Mouse (Mus musculus): ENCODE results near the gene Mtor. TPM values are rescaled to one million over a fixed set of nuclear protein-coding genes. Genes with fewer than 3 reads are reported as not detected.

Mtor gene
- polyA plus RNA-seq, 1 experiment from 2014 or later, result 13.0 TPM

- Histone ChIP-seq H3K4me3 (ENCODE audit: low read depth, low read length) (0 out of 2 replicates have a peak overlapping the region, but pooled peaks have one; percentile 45), H3K4me1 (ENCODE audit: insufficient read depth) (peaks cover 8% of the 10 kb centered on the region; the same call in 1 of the 2 replicates), H3K27me3 (ENCODE audit: insufficient read depth, low read length) (no peaks in the 10 kb centered on the region), H3K9ac (replicated peaks) (no peak overlapping the region), H3K4me2 (ENCODE audit: low read depth, low read length) (peak overlapping the region; percentile 61), H3K9me3 (ENCODE audit: low read length) (no peaks in the 10 kb centered on the region), H3K27ac (ENCODE audit: low read depth) (no peak overlapping the region), H3K36me3 (replicated peaks; ENCODE audit: insufficient read depth, low read length) (peaks cover 4% of the 10 kb centered on the region; the same call in 1 of the 2 replicates)
- DNase-seq (no peak), ATAC-seq (no peak)
- no peak for TF ChIP-seq CTCF (IDR thresholded peaks at IDR 0.05; ENCODE audit: low read depth)
- TF ChIP-seq EP300 (IDR thresholded peaks at IDR 0.05; ENCODE audit: low read depth), result no peak
- 68% methylated on average over 7 of the region's 7 CpGs for WGBS (ENCODE audit: insufficient replicate concordance)
Measured at GRCm38 (mm10) chr4:148604141-148604540, 155.7 kb downstream of the Mtor start.

DNA sequence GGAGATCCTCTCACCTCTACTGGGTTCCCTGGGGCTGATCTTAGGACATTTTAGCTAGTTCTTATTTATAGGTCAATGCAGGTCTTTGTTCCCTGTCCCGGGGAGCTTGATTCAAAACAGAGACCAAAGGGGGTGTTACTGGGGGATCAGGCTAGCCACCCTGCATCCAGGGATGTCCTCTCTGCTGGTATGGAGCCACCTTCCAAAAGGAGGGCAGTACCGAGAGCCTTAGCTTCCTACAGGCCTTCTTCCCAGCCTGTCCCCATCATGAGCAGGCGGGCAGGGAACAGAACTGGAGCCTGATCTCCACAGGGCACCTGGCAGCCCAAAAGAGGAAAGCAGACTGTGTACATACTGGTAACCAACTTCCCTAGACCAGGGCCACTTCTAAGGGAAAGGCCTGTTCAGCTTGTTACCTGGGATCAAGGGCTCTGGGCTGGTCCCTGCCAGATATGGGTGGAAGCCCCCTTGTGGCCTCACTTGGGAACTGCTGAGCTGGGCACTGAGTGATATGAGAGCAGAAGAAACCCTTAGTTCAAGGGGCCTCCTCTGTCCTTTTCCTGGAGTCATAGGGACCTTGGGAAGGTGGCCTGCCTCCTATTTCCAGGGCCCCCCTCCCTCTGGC is 156.2 kb downstream of the Mtor start:
- no peak overlapping the region for H3K27ac ChIP-seq (ENCODE audit: low read depth)
- peaks cover 4% of the 10 kb centered on the region; the same call in 1 of the 2 replicates for H3K36me3 ChIP-seq (replicated peaks; ENCODE audit: insufficient read depth, low read length)
- ATAC-seq (no peak), DNase-seq (peak; percentile 81)
- H3K27me3 ChIP-seq (ENCODE audit: insufficient read depth, low read length), result no peaks in the 10 kb centered on the region
- no peaks in the 10 kb centered on the region for H3K9me3 ChIP-seq (ENCODE audit: low read length)
- no peak overlapping the region for H3K4me3 ChIP-seq (ENCODE audit: low read depth, low read length)
- TF ChIP-seq CTCF (IDR thresholded peaks at IDR 0.05; ENCODE audit: low read depth), result peak; percentile 82
- no peak for TF ChIP-seq EP300 (IDR thresholded peaks at IDR 0.05; ENCODE audit: low read depth)
- 92% methylated on average over 3 of the region's 3 CpGs for WGBS (ENCODE audit: insufficient replicate concordance)
- H3K4me2 ChIP-seq (ENCODE audit: low read depth, low read length), result peak overlapping the region; percentile 61; the same call in 1 of the 2 replicates
- H3K4me1 ChIP-seq (ENCODE audit: insufficient read depth), result peaks cover 8% of the 10 kb centered on the region; the same call in 1 of the 2 replicates
- H3K9ac ChIP-seq (replicated peaks), result no peak overlapping the region

Other genes with a start within 250 kb of the Mtor start
- not detected in 2 replicates for gene Disp3, start 160.6 kb upstream of the Mtor start, polyA plus RNA-seq (2015; fragmentation: Nextera tagmentation; extraction: Ambion mirVana)
- 10.2 and 10.5 TPM in 2 replicates for gene Ubiad1, start 3.8 kb upstream of the Mtor start, polyA plus RNA-seq (2015; fragmentation: Nextera tagmentation; extraction: Ambion mirVana)
- 1.3 TPM in 2 replicates for gene Angptl7, start 51.8 kb downstream of the Mtor start, polyA plus RNA-seq (2015; fragmentation: Nextera tagmentation; extraction: Ambion mirVana)
- 15.4 and 17.5 TPM in 2 replicates for gene Exosc10, start 109.8 kb downstream of the Mtor start, polyA plus RNA-seq (2015; fragmentation: Nextera tagmentation; extraction: Ambion mirVana)
- gene Srm, start 142.9 kb downstream of the Mtor start, polyA plus RNA-seq (2015; fragmentation: Nextera tagmentation; extraction: Ambion mirVana), result 71.2 and 75.2 TPM in 2 replicates
- gene Masp2, start 153.9 kb downstream of the Mtor start, polyA plus RNA-seq (2015; fragmentation: Nextera tagmentation; extraction: Ambion mirVana), result 109 and 112 TPM in 2 replicates
- gene Tardbp, start 178.4 kb downstream of the Mtor start, polyA plus RNA-seq (2015; fragmentation: Nextera tagmentation; extraction: Ambion mirVana), result 73.4 and 76.7 TPM in 2 replicates
- not detected in 2 replicates for gene Gm572, start 194.7 kb downstream of the Mtor start, polyA plus RNA-seq (2015; fragmentation: Nextera tagmentation; extraction: Ambion mirVana)